Mouse (Mus musculus) heart, adult 2 months (tissue): Measurements from ENCODE around the gene Gm11549.

Experiments
- CTCF ChIP-seq: fragments of 200-600 bp; IDR thresholded peaks from 2 replicates; pipeline ENCODE4 v1.8.1; 2022; ENCODE audit warnings: antibody characterized with exemption, mild to moderate bottlenecking, moderate library complexity
- POLR2A ChIP-seq: fragments of 200-500 bp; IDR thresholded peaks from 2 replicates; pipeline ENCODE4 v1.6.1; 2011; ENCODE audit warnings: mild to moderate bottlenecking, low read depth, low read length, control low read depth; ENCODE audit not compliant: insufficient read depth

- TF ChIP-seq CTCF: no peak
- no peak for TF ChIP-seq POLR2A
Observed at GRCm38 (mm10) chr3:36498224-36498623, 23.4 kb downstream of the Gm11549 start.
